Mouse (Mus musculus) heart, adult 11 months (tissue): ENCODE data around the gene Pfn5.
"Not testable (repeated sequence)": the region's sequence is repeated elsewhere in the genome, so short reads cannot be mapped to it uniquely, and the experiment has no call there.

Source experiments
- DNase-seq: peaks from one replicate; pipeline ENCODE4 v3.0.0; 2022

The Pfn5 gene

GRCm38 (mm10) chrX:95557887-95558286 lies at the start of gene Pfn5, which contains the start of gene Asb12:
Gene Pfn5, plus strand, starts transcription at chrX:95558104.
Gene Asb12, minus strand, starts transcription at chrX:95557987.
- DNase-seq: no peak

GRCm38 (mm10) chrX:95523883-95524282 lies 34.0 kb upstream of the Pfn5 start:
- no peak for DNase-seq

DNA sequence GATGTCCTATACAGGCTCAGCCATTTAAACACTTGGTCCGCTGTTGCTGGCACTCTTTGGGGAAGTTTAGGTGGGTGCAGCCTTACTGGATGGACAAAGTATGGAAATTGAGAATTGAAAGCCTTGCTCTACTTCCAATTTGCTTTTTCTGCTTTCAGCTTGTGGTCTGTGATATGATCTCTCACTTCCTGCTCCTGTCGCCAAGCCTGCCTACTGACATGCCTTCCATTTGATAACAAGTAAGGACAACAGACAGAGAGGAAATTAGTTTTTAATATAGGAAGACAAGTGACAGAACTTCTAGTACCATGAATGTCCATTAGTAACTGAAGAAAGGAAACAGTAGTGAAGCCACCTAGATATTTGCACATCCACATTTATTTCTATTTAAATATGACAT lies 32.7 kb upstream of the Pfn5 start:
- DNase-seq: no peak

GRCm38 (mm10) chrX:95535493-95535892 lies 22.4 kb upstream of the Pfn5 start:
- DNase-seq: not testable (repeated sequence)

- no peak for DNase-seq
Observed at GRCm38 (mm10) chrX:95554321-95554720, 3.6 kb upstream of the Pfn5 start.

DNA sequence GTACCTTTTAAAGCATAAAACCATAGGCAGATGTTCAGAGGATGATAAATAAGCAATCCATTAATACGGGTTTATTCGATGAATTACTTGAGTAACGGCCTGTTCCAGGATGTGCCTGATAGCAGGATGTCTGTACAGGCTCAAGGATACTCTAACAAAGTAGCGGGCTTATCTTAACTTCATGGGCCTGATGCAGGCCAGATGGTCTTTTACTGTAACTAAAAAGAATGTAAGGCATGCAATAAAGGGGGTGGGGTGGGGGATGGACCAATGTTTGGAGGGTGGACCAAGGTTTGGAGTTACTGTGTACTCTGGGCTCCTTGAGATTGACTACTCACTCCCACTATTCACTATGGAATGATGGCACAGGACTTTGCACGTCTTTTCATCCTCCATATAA lies 42.7 kb downstream of the Pfn5 start:
- DNase-seq: no peak
